Mouse (Mus musculus) liver, embryonic 14.5 days (tissue): ENCODE measurements around the gene Lpp.

Experiments used
- CTCF ChIP-seq: IDR thresholded peaks from 2 replicates; pipeline ENCODE4 v1.5.1; 2016; ENCODE audit warnings: antibody characterized with exemption, low read depth, control low read depth
- EP300 ChIP-seq: IDR thresholded peaks from 2 replicates; pipeline ENCODE4 v1.6.1; 2016; ENCODE audit warnings: antibody characterized with exemption, low read depth

- no peak for TF ChIP-seq CTCF
- TF ChIP-seq EP300 = no peak
Measured at GRCm38 (mm10) chr16:24420603-24421120, 27.4 kb downstream of the Lpp start.
